Mouse (Mus musculus) liver, postnatal 0 days (tissue): ENCODE results near the gene St6galnac3. TPM values are rescaled to one million over a fixed set of nuclear protein-coding genes. Genes with fewer than 3 reads are reported as not detected.

ENCODE experiments used
- ATAC-seq: fragments of 200-750 bp; cut with Nextera tagmentation; 2 replicates; pipeline ENCODE4 v1.8.0; 2017; ENCODE audit warnings: mild to moderate bottlenecking, moderate library complexity
- DNase-seq: peaks from one replicate; pipeline ENCODE4 v3.0.0-alpha.2; 2016
- H3K27ac ChIP-seq: fragments of 300-500 bp; sonication (generic); 2 replicates; pipeline ENCODE4 v1.5.1; 2014; ENCODE audit warnings: antibody characterized with exemption, moderate library complexity, mild to moderate bottlenecking, low read depth
- H3K27me3 ChIP-seq: fragments of 300-500 bp; sonication (generic); 2 replicates; pipeline ENCODE4 v1.6.1; 2014; ENCODE audit warnings: low read length, control low read depth, mixed read lengths; ENCODE audit not compliant: insufficient read depth
- H3K36me3 ChIP-seq: fragments of 300-500 bp; sonication (generic); replicated peaks from 2 replicates; pipeline ENCODE4 v1.6.1; 2014; ENCODE audit warnings: mild to moderate bottlenecking, control low read depth, low read length, moderate library complexity, mixed read lengths; ENCODE audit not compliant: insufficient read depth
- H3K4me1 ChIP-seq: fragments of 300-500 bp; sonication (generic); 2 replicates; pipeline ENCODE4 v1.6.1; 2014; ENCODE audit warnings: antibody characterized with exemption, mild to moderate bottlenecking, control low read depth; ENCODE audit not compliant: insufficient read depth
- H3K4me2 ChIP-seq: fragments of 300-500 bp; sonication (generic); 2 replicates; pipeline ENCODE4 v1.6.1; 2014; ENCODE audit warnings: low read depth, mild to moderate bottlenecking, low read length, moderate library complexity, mixed read lengths
- H3K4me3 ChIP-seq: fragments of 300-500 bp; sonication (generic); 2 replicates; pipeline ENCODE4 v1.5.1; 2014; ENCODE audit warnings: low read depth, low read length
- H3K9ac ChIP-seq: fragments of 300-500 bp; sonication (generic); replicated peaks from 2 replicates; pipeline ENCODE4 v1.6.1; 2014; ENCODE audit warnings: mild to moderate bottlenecking, moderate library complexity
- H3K9me3 ChIP-seq: fragments of 300-500 bp; sonication (generic); 2 replicates; pipeline ENCODE4 v1.6.1; 2016; ENCODE audit warnings: mild to moderate bottlenecking, control low read depth, low read length, mixed read lengths
- CTCF ChIP-seq: sonication (generic); IDR thresholded peaks from 2 replicates; pipeline ENCODE4 v1.5.1; 2016; ENCODE audit warnings: antibody characterized with exemption, low read depth
- EP300 ChIP-seq: IDR thresholded peaks from 2 replicates; pipeline ENCODE4 v1.6.1; 2016; ENCODE audit warnings: antibody characterized with exemption, low read depth, mild to moderate bottlenecking
- WGBS: fragments of 180-500 bp; shearing (Covaris S2); extraction: QIAGEN DNeasy Blood & Tissue Kit; methylation state at CpG from one replicate; pipeline ENCODE4 v1.1.7; 2014; ENCODE audit not compliant: insufficient replicate concordance; 5-methylcytosine and 5-hydroxymethylcytosine counted together
- polyA plus RNA-seq: library from polyadenylated mRNA; unstranded; fragments of >200 nt; fragmentation: Nextera tagmentation; extraction: Ambion mirVana; gene quantifications from 2 replicates; pipeline ENCODE4 v1.2.1, GENCODE M21; 2015

St6galnac3 gene
- polyA plus RNA-seq, 1 experiment from 2014 or later = 5.0 TPM

- Histone ChIP-seq H3K4me3 (no peak overlapping the region), H3K27ac (no peak overlapping the region), H3K4me1 (no peaks in the 10 kb centered on the region), H3K27me3 (no peaks in the 10 kb centered on the region), H3K9me3 (no peaks in the 10 kb centered on the region), H3K9ac (no peak overlapping the region), H3K4me2 (no peak overlapping the region), H3K36me3 (no peaks in the 10 kb centered on the region)
- DNase-seq = no peak
- ATAC-seq = no peak
- TF ChIP-seq EP300 (no peak), CTCF (no peak)
- WGBS = 82% methylated on average over 6 of the region's 6 CpGs
Measured at GRCm38 (mm10) chr3:153432053-153432816, 292.7 kb downstream of the St6galnac3 start.

- WGBS = 74% methylated on average over 8 of the region's 8 CpGs
- Histone ChIP-seq H3K9me3 (no peaks in the 10 kb centered on the region), H3K4me1 (no peaks in the 10 kb centered on the region), H3K27me3 (no peaks in the 10 kb centered on the region), H3K27ac (no peak overlapping the region), H3K4me3 (no peak overlapping the region), H3K36me3 (no peaks in the 10 kb centered on the region), H3K9ac (no peak overlapping the region), H3K4me2 (no peak overlapping the region)
- no peak for ATAC-seq
- TF ChIP-seq CTCF (no peak), EP300 (no peak)
- no peak for DNase-seq
Measured at GRCm38 (mm10) chr3:153429840-153430239, 295.1 kb downstream of the St6galnac3 start.

- ATAC-seq (no peak), DNase-seq (no peak)
- no peak for TF ChIP-seq EP300
- 88% methylated on average over 7 of the region's 7 CpGs for WGBS
- Histone ChIP-seq H3K4me2 (no peak overlapping the region), H3K27ac (no peak overlapping the region), H3K4me3 (no peak overlapping the region), H3K27me3 (no peaks in the 10 kb centered on the region), H3K4me1 (no peaks in the 10 kb centered on the region; the same call in 1 of the 2 replicates), H3K9me3 (no peaks in the 10 kb centered on the region), H3K9ac (no peak overlapping the region), H3K36me3 (no peaks in the 10 kb centered on the region)
Measured at GRCm38 (mm10) chr3:153421918-153422290, 303.1 kb downstream of the St6galnac3 start.

- Histone ChIP-seq H3K27ac (no peak overlapping the region), H3K4me3 (no peak overlapping the region), H3K4me1 (no peaks in the 10 kb centered on the region; the same call in 1 of the 2 replicates), H3K36me3 (no peaks in the 10 kb centered on the region), H3K9ac (no peak overlapping the region), H3K9me3 (no peaks in the 10 kb centered on the region), H3K4me2 (no peak overlapping the region), H3K27me3 (no peaks in the 10 kb centered on the region)
- ATAC-seq (no peak), DNase-seq (no peak)
- WGBS = 84% methylated on average over 14 of the region's 14 CpGs
- TF ChIP-seq CTCF (no peak), EP300 (no peak)
Measured at GRCm38 (mm10) chr3:153421060-153421917, 303.7 kb downstream of the St6galnac3 start.

GRCm38 (mm10) chr3:153419331-153419730, 305.6 kb downstream of the St6galnac3 start:
- Histone ChIP-seq H3K4me3 (no peak overlapping the region), H3K9ac (no peak overlapping the region), H3K9me3 (no peaks in the 10 kb centered on the region), H3K36me3 (no peaks in the 10 kb centered on the region), H3K27me3 (no peaks in the 10 kb centered on the region), H3K4me2 (no peak overlapping the region), H3K27ac (no peak overlapping the region), H3K4me1 (no peaks in the 10 kb centered on the region; the same call in 1 of the 2 replicates)
- TF ChIP-seq CTCF = no peak
- 72% methylated on average over 7 of the region's 7 CpGs for WGBS
- no peak for ATAC-seq
- no peak for DNase-seq

GRCm38 (mm10) chr3:153417001-153417400, 308.0 kb downstream of the St6galnac3 start:
- ATAC-seq (no peak), DNase-seq (no peak)
- Histone ChIP-seq H3K36me3 (no peaks in the 10 kb centered on the region), H3K9ac (no peak overlapping the region), H3K4me2 (no peak overlapping the region), H3K4me3 (no peak overlapping the region), H3K9me3 (no peaks in the 10 kb centered on the region), H3K27ac (no peak overlapping the region), H3K4me1 (no peaks in the 10 kb centered on the region; the same call in 1 of the 2 replicates), H3K27me3 (no peaks in the 10 kb centered on the region)
- TF ChIP-seq EP300 = no peak
- no peak for TF ChIP-seq CTCF
- 80% methylated on average over 9 of the region's 9 CpGs for WGBS
